Mouse (Mus musculus) MEL (cell line): Measurements from ENCODE around the gene Rpn1. TPM values are rescaled to one million over a fixed set of nuclear protein-coding genes. Genes with fewer than 3 reads are reported as not detected.

ENCODE experiments used
- DNase-seq: peaks from one replicate; pipeline ENCODE4 v3.0.0; 2011; ENCODE audit warnings: low read depth, low spot score
- H3K27ac ChIP-seq: 2 replicates; pipeline ENCODE4 v1.5.1; 2012; ENCODE audit warnings: low read depth, mild to moderate bottlenecking, control low read depth, low read length, moderate library complexity; ENCODE audit not compliant: control insufficient read depth
- H3K27me3 ChIP-seq, 2 experiments: fragments of 150-350 bp in 1 of 2; sonication (generic) in 1 of 2; 2 replicates each; pipeline ENCODE4 v1.6.1; 2012; ENCODE audit warnings: low read length in 2 of 2, mild to moderate bottlenecking in 2 of 2, improper control_type of control experiment in 1 of 2, moderate library complexity in 1 of 2; ENCODE audit not compliant: insufficient read depth in 2 of 2, control insufficient read depth in 1 of 2
- H3K36me3 ChIP-seq, 2 experiments: 2 replicates each; pipeline ENCODE4 v1.6.1; 2012 to 2014; ENCODE audit warnings: low read length in 2 of 2, improper control_type of control experiment in 1 of 2, inconsistent platforms in 1 of 2, mild to moderate bottlenecking in 1 of 2; ENCODE audit not compliant: insufficient read depth in 2 of 2, control insufficient read depth in 1 of 2
- H3K4me1 ChIP-seq, 2 experiments: fragments of 150-350 bp in 1 of 2; sonication (generic) in 1 of 2; 2 replicates each; pipeline ENCODE4 v1.6.1; 2012; ENCODE audit warnings: low read length in 2 of 2, improper control_type of control experiment in 1 of 2, mild to moderate bottlenecking in 1 of 2; ENCODE audit not compliant: insufficient read depth in 2 of 2, control insufficient read depth in 1 of 2
- H3K4me3 ChIP-seq, 2 experiments: fragments of 150-350 bp in 1 of 2; sonication (generic) in 1 of 2; 2 replicates each; pipeline ENCODE4 v1.5.1; 2012; ENCODE audit warnings: low read depth in 2 of 2, low read length in 2 of 2, mild to moderate bottlenecking in 2 of 2, moderate library complexity in 2 of 2, control low read depth in 1 of 2, improper control_type of control experiment in 1 of 2; ENCODE audit not compliant: control insufficient read depth in 1 of 2, insufficient read depth in 1 of 2
- H3K79me2 ChIP-seq: 2 replicates; pipeline ENCODE4 v1.6.1; 2012; ENCODE audit warnings: mild to moderate bottlenecking, low read length, moderate library complexity; ENCODE audit not compliant: control insufficient read depth, poor library complexity, insufficient read depth
- H3K9ac ChIP-seq: 2 replicates; pipeline ENCODE4 v1.6.1; 2012; ENCODE audit warnings: low read depth, mild to moderate bottlenecking, control low read depth, low read length, moderate library complexity; ENCODE audit not compliant: control insufficient read depth, poor library complexity, severe bottlenecking
- H3K9me3 ChIP-seq: fragments of 150-350 bp; sonication (generic); replicated peaks from 2 replicates; pipeline ENCODE4 v1.6.1; 2012; ENCODE audit warnings: mild to moderate bottlenecking, low read length, improper control_type of control experiment, moderate library complexity; ENCODE audit not compliant: insufficient read depth
- CHD1 ChIP-seq: IDR thresholded peaks from 2 replicates; pipeline ENCODE4 v1.6.1; 2012; ENCODE audit warnings: low read depth, mild to moderate bottlenecking, inconsistent platforms, low read length, improper control_type of control experiment
- CHD2 ChIP-seq: IDR thresholded peaks from 2 replicates; pipeline ENCODE4 v1.6.1; 2011; ENCODE audit warnings: low read length, improper control_type of control experiment
- CTCF ChIP-seq, 3 experiments: IDR thresholded peaks in 2 of 3; conservative IDR thresholded peaks in 1 of 3; 2 replicates each; pipeline ENCODE4 v1.5.1; 2011 to 2012; ENCODE audit warnings: low read length in 3 of 3, low read depth in 2 of 3, mild to moderate bottlenecking in 2 of 3, improper control_type of control experiment in 1 of 3, inconsistent platforms in 1 of 3, mixed read lengths in 1 of 3, moderate library complexity in 1 of 3; ENCODE audit not compliant: control insufficient read depth in 1 of 3, insufficient read depth in 1 of 3, poor library complexity in 1 of 3, severe bottlenecking in 1 of 3
- E2F4 ChIP-seq: IDR thresholded peaks from 2 replicates; pipeline ENCODE4 v1.6.1; 2011; ENCODE audit warnings: low read depth, low read length, improper control_type of control experiment, borderline replicate concordance
- EP300 ChIP-seq, 2 experiments: IDR thresholded peaks; 2 replicates each; pipeline ENCODE4 v1.6.1; 2011; ENCODE audit warnings: improper control_type of control experiment in 2 of 2, low read length in 2 of 2, low read depth in 1 of 2, mild to moderate bottlenecking in 1 of 2
- ETS1 ChIP-seq: IDR thresholded peaks from 2 replicates; pipeline ENCODE4 v1.6.1; 2012; ENCODE audit warnings: low read depth, mild to moderate bottlenecking, inconsistent platforms, low read length, improper control_type of control experiment, moderate library complexity
- GATA1 ChIP-seq: IDR thresholded peaks from 2 replicates; pipeline ENCODE4 v1.6.1; 2011; ENCODE audit warnings: low read depth, low read length, improper control_type of control experiment
- HCFC1 ChIP-seq: IDR thresholded peaks from 2 replicates; pipeline ENCODE4 v1.6.1; 2012; ENCODE audit warnings: low read depth, mild to moderate bottlenecking, inconsistent platforms, low read length, improper control_type of control experiment, moderate library complexity
- JUND ChIP-seq: IDR thresholded peaks from 2 replicates; pipeline ENCODE4 v1.6.1; 2011; ENCODE audit warnings: low read depth, mild to moderate bottlenecking, improper control_type of control experiment, low read length
- KAT2A ChIP-seq: conservative IDR thresholded peaks from 2 replicates; pipeline ENCODE4 v1.6.1; 2012; ENCODE audit warnings: low read depth, low read length, improper control_type of control experiment, inconsistent platforms
- MAFK ChIP-seq: IDR thresholded peaks from 2 replicates; pipeline ENCODE4 v1.6.1; 2011; ENCODE audit warnings: low read depth, mild to moderate bottlenecking, low read length, improper control_type of control experiment, borderline replicate concordance
- MAX ChIP-seq: IDR thresholded peaks from 2 replicates; pipeline ENCODE4 v1.6.1; 2011; ENCODE audit warnings: low read length, improper control_type of control experiment
- MAZ ChIP-seq: IDR thresholded peaks from 2 replicates; pipeline ENCODE4 v1.6.1; 2012; ENCODE audit warnings: low read depth, mild to moderate bottlenecking, inconsistent platforms, low read length, improper control_type of control experiment
- MEF2A ChIP-seq: IDR thresholded peaks from 2 replicates; pipeline ENCODE4 v1.6.1; 2014; ENCODE audit warnings: low read depth, mild to moderate bottlenecking, inconsistent platforms, low read length, improper control_type of control experiment; ENCODE audit not compliant: poor library complexity, insufficient replicate concordance, severe bottlenecking; ENCODE audit errors: extremely low read depth
- MXI1 ChIP-seq: IDR thresholded peaks from 2 replicates; pipeline ENCODE4 v1.6.1; 2011; ENCODE audit warnings: mild to moderate bottlenecking, low read depth, low read length, improper control_type of control experiment
- MYB ChIP-seq: IDR thresholded peaks from 2 replicates; pipeline ENCODE4 v1.6.1; 2011; ENCODE audit warnings: mild to moderate bottlenecking, low read depth, low read length, improper control_type of control experiment
- NELFE ChIP-seq: IDR thresholded peaks from 2 replicates; pipeline ENCODE4 v1.6.1; 2011; ENCODE audit warnings: low read depth, low read length, improper control_type of control experiment
- NRF1 ChIP-seq: IDR thresholded peaks from 2 replicates; pipeline ENCODE4 v1.6.1; 2014; ENCODE audit warnings: low read depth, mild to moderate bottlenecking, inconsistent platforms, low read length, improper control_type of control experiment, moderate library complexity; ENCODE audit not compliant: poor library complexity, insufficient read depth, severe bottlenecking
- POLR2A ChIP-seq, 2 experiments: IDR thresholded peaks; 2 replicates each; pipeline ENCODE4 v1.6.1; 2011 to 2012; ENCODE audit warnings: low read length in 2 of 2, mild to moderate bottlenecking in 2 of 2, control low read depth in 1 of 2, improper control_type of control experiment in 1 of 2, low read depth in 1 of 2, moderate library complexity in 1 of 2; ENCODE audit not compliant: control insufficient read depth in 1 of 2, insufficient read depth in 1 of 2, poor library complexity in 1 of 2
- POLR2AphosphoS2 ChIP-seq: IDR thresholded peaks from 2 replicates; pipeline ENCODE4 v1.6.1; 2011; ENCODE audit warnings: low read length, improper control_type of control experiment
- RAD21 ChIP-seq: IDR thresholded peaks from 2 replicates; pipeline ENCODE4 v1.6.1; 2011; ENCODE audit warnings: mild to moderate bottlenecking, low read depth, low read length, improper control_type of control experiment
- RCOR1 ChIP-seq: IDR thresholded peaks from 2 replicates; pipeline ENCODE4 v1.6.1; 2012; ENCODE audit warnings: low read depth, mild to moderate bottlenecking, inconsistent platforms, low read length, improper control_type of control experiment
- SIN3A ChIP-seq: IDR thresholded peaks from 2 replicates; pipeline ENCODE4 v1.6.1; 2012; ENCODE audit warnings: low read length, improper control_type of control experiment, inconsistent platforms
- SMC3 ChIP-seq: IDR thresholded peaks from 2 replicates; pipeline ENCODE4 v1.6.1; 2011; ENCODE audit warnings: low read depth, low read length, improper control_type of control experiment
- TAL1 ChIP-seq: IDR thresholded peaks from 2 replicates; pipeline ENCODE4 v1.6.1; 2012; ENCODE audit warnings: mild to moderate bottlenecking, inconsistent platforms, low read length, moderate library complexity, mixed read lengths
- TBP ChIP-seq: IDR thresholded peaks from 2 replicates; pipeline ENCODE4 v1.8.0; 2011; ENCODE audit warnings: low read depth, low read length, improper control_type of control experiment
- UBTF ChIP-seq: IDR thresholded peaks from 2 replicates; pipeline ENCODE4 v1.6.1; 2012; ENCODE audit warnings: low read depth, mild to moderate bottlenecking, inconsistent platforms, low read length, improper control_type of control experiment, moderate library complexity, borderline replicate concordance; ENCODE audit not compliant: insufficient read depth
- USF1 ChIP-seq: IDR thresholded peaks from 2 replicates; pipeline ENCODE4 v1.6.1; 2014; ENCODE audit warnings: low read depth, mild to moderate bottlenecking, inconsistent platforms, low read length, improper control_type of control experiment, moderate library complexity
- ZC3H11A ChIP-seq: IDR thresholded peaks from 2 replicates; pipeline ENCODE4 v1.6.1; 2012; ENCODE audit warnings: low read depth, mild to moderate bottlenecking, inconsistent platforms, low read length, improper control_type of control experiment
- ZKSCAN1 ChIP-seq: IDR thresholded peaks from 2 replicates; pipeline ENCODE4 v1.6.1; 2012; ENCODE audit warnings: low read depth, mild to moderate bottlenecking, inconsistent platforms, low read length, improper control_type of control experiment, moderate library complexity
- ZMIZ1 ChIP-seq: IDR thresholded peaks from 2 replicates; pipeline ENCODE4 v1.6.1; 2012; ENCODE audit warnings: low read depth, mild to moderate bottlenecking, inconsistent platforms, low read length, improper control_type of control experiment, moderate library complexity
- ZNF384 ChIP-seq: IDR thresholded peaks from 2 replicates; pipeline ENCODE4 v1.6.1; 2012; ENCODE audit warnings: low read depth, mild to moderate bottlenecking, inconsistent platforms, low read length, improper control_type of control experiment
- polyA plus RNA-seq, 2 experiments: library from polyadenylated mRNA; stranded (reverse) in 1 of 2; unstranded in 1 of 2; fragments of >175 nt in 1 of 2; fragments of >200 nt in 1 of 2; gene quantifications; 2 replicates each; pipeline versions ENCODE4 v1.2.1 to v1.2.4; 2012; ENCODE audit warnings: low replicate concordance in 2 of 2, low read depth in 1 of 2; ENCODE audit not compliant: insufficient read length in 2 of 2, insufficient read depth in 1 of 2, missing spikeins in 1 of 2
- total RNA-seq: library from RNA; depleted of rRNA; stranded (reverse); fragments of 300-350 nt; gene quantifications from 2 replicates; pipeline ENCODE4 v1.2.3, GENCODE M21; 2012

Gene Rpn1
- total and polyA plus RNA-seq, 3 experiments, result 289 to 412 (median 361) TPM

- Histone ChIP-seq H3K9me3 (no peaks in the 10 kb centered on the region), H3K36me3 (peaks cover 4 to 22% of the 10 kb centered on the region in 2 experiments), H3K27ac (peak overlapping the region; percentile 93), H3K4me1 (peaks cover 6 to 27% of the 10 kb centered on the region in 2 experiments), H3K27me3 (no peaks in the 10 kb centered on the region), H3K79me2 (no peaks in the 10 kb centered on the region; the same call in 1 of the 2 replicates), H3K4me3 (peak overlapping the region; percentile 31 to 63), H3K9ac (peak overlapping the region; percentile 70)
- no peak for TF ChIP-seq ETS1
- peak; percentile 60; the same call in 1 of the 2 replicates for TF ChIP-seq POLR2AphosphoS2
- no peak for TF ChIP-seq TAL1
- peak; percentile 58; the same call in 1 of the 2 replicates for TF ChIP-seq E2F4
- TF ChIP-seq ZKSCAN1, result no peak
- peak; percentile 85 for TF ChIP-seq NELFE
- peak; percentile 56; the same call in 1 of the 2 replicates for TF ChIP-seq RCOR1
- TF ChIP-seq RAD21, result peak; percentile 93
- peak; percentile 56; the same call in 1 of the 2 replicates for TF ChIP-seq MXI1
- no peak for TF ChIP-seq CHD1
- peak in 1 of 2 experiments; percentile 32; a peak in 1 of 4 replicates for TF ChIP-seq EP300 (IDR thresholded peaks at IDR 0.05; ENCODE audit: low read depth in 1 of 2, low read length in 2 of 2)
- TF ChIP-seq GATA1, result no peak
- 0 out of 2 replicates have a peak, but pooled peaks have one; percentile 32 for TF ChIP-seq UBTF
- peak; percentile 95 to 98 (median 95) for TF ChIP-seq CTCF (IDR thresholded peaks at IDR 0.05 in 2 of 3, conservative IDR thresholded peaks at IDR 0.05 in 1 of 3; ENCODE audit: control insufficient read depth in 1 of 3, insufficient read depth in 1 of 3, low read depth in 2 of 3, low read length in 3 of 3, poor library complexity in 1 of 3, severe bottlenecking in 1 of 3)
- no peak; the same call in 1 of the 2 replicates for TF ChIP-seq MAZ
- peak in 1 of 2 experiments; percentile 58; a peak in 1 of 4 replicates for TF ChIP-seq POLR2A (IDR thresholded peaks at IDR 0.05; ENCODE audit: control insufficient read depth in 1 of 2, insufficient read depth in 1 of 2, low read depth in 1 of 2, low read length in 2 of 2, poor library complexity in 1 of 2)
- TF ChIP-seq SIN3A, result peak; percentile 60
- TF ChIP-seq KAT2A, result no peak; the same call in 1 of the 2 replicates
- TF ChIP-seq HCFC1, result peak; percentile 77
- peak; percentile 51; the same call in 1 of the 2 replicates for TF ChIP-seq TBP
- peak; percentile 71 for TF ChIP-seq ZC3H11A
- TF ChIP-seq MAFK, result no peak
- TF ChIP-seq NRF1, result peak; percentile 99; the same call in 1 of the 2 replicates
- TF ChIP-seq MYB, result no peak
- peak; percentile 77; the same call in 1 of the 2 replicates for TF ChIP-seq ZMIZ1
- peak; percentile 82 for TF ChIP-seq SMC3
- peak; percentile 24; the same call in 1 of the 2 replicates for TF ChIP-seq MAX
- TF ChIP-seq USF1, result 0 out of 2 replicates have a peak, but pooled peaks have one; percentile 15
- TF ChIP-seq MEF2A, result no peak; the same call in 1 of the 2 replicates
- TF ChIP-seq ZNF384, result peak; percentile 73
- TF ChIP-seq JUND, result no peak
- TF ChIP-seq CHD2, result no peak
- DNase-seq, result peak; percentile 95
These were observed 21.7 kb downstream of the Rpn1 start for GRCm38 (mm10) chr6:88105783-88106611.
